Mouse (Mus musculus): ENCODE data around the gene Pgghg.

- TF ChIP-seq CTCF (IDR thresholded peaks at IDR 0.05; ENCODE audit: extremely low read depth, insufficient read depth, low read length) (no peak), POLR2A (IDR thresholded peaks at IDR 0.05; ENCODE audit: extremely low read depth, insufficient read depth, low read length) (no peak)
These were observed 49.0 kb downstream of the Pgghg start for GRCm38 (mm10) chr7:140990185-140990584.
